Mouse (Mus musculus) limb, embryonic 11.5 days (tissue): ENCODE measurements around the gene Mccc2. TPM values are rescaled to one million over a fixed set of nuclear protein-coding genes. Genes with fewer than 3 reads are reported as not detected.
A peak's percentile ranks its signal among the peaks of the same experiment; 100 is the strongest.
"Not testable (repeated sequence)": the region's sequence is repeated elsewhere in the genome, so short reads cannot be mapped to it uniquely, and the experiment has no call there.

Source experiments
- ATAC-seq: fragments of 200-750 bp; cut with Nextera tagmentation; 2 replicates; pipeline ENCODE4 v1.8.0; 2017; ENCODE audit warnings: low read depth; ENCODE audit not compliant: insufficient number of reproducible peaks, low FRiP score, low TSS enrichment
- DNase-seq: peaks from one replicate; pipeline ENCODE4 v3.0.0-alpha.2; 2015; ENCODE audit warnings: low spot score
- H3K27ac ChIP-seq: fragments of 300-500 bp; sonication (generic); replicated peaks from 2 replicates; pipeline ENCODE4 v1.5.1; 2014; ENCODE audit warnings: low read depth, mild to moderate bottlenecking, low read length
- H3K27me3 ChIP-seq: fragments of 300-500 bp; sonication (generic); 2 replicates; pipeline ENCODE4 v1.6.1; 2014; ENCODE audit warnings: mild to moderate bottlenecking, low read length, mixed read lengths; ENCODE audit not compliant: control insufficient read depth, insufficient read depth
- H3K36me3 ChIP-seq: fragments of 300-500 bp; sonication (generic); 2 replicates; pipeline ENCODE4 v1.6.1; 2014; ENCODE audit warnings: mild to moderate bottlenecking, low read length, moderate library complexity, mixed read lengths; ENCODE audit not compliant: control insufficient read depth, insufficient read depth
- H3K4me1 ChIP-seq: fragments of 300-500 bp; sonication (generic); 2 replicates; pipeline ENCODE4 v1.6.1; 2014; ENCODE audit warnings: low read length, mixed read lengths; ENCODE audit not compliant: control insufficient read depth, insufficient read depth
- H3K4me2 ChIP-seq: fragments of 300-500 bp; sonication (generic); 2 replicates; pipeline ENCODE4 v1.6.1; 2014; ENCODE audit warnings: low read depth, mild to moderate bottlenecking, moderate library complexity; ENCODE audit not compliant: severe bottlenecking
- H3K4me3 ChIP-seq: fragments of 300-500 bp; sonication (generic); 2 replicates; pipeline ENCODE4 v1.5.1; 2014; ENCODE audit warnings: low read depth, low read length
- H3K9ac ChIP-seq: fragments of 300-500 bp; sonication (generic); 2 replicates; pipeline ENCODE4 v1.6.1; 2014; ENCODE audit warnings: mild to moderate bottlenecking, low read length
- H3K9me3 ChIP-seq: fragments of 300-500 bp; sonication (generic); 2 replicates; pipeline ENCODE4 v1.6.1; 2016; ENCODE audit warnings: low read length; ENCODE audit not compliant: control insufficient read depth
- WGBS: fragments of 180-500 bp; shearing (Covaris S2); extraction: QIAGEN DNeasy Blood & Tissue Kit; methylation state at CpG from one replicate; pipeline ENCODE4 v1.1.7; 2014; 5-methylcytosine and 5-hydroxymethylcytosine counted together
- polyA plus RNA-seq: library from polyadenylated mRNA; unstranded; fragments of >200 nt; fragmentation: Nextera tagmentation; extraction: Ambion mirVana; gene quantifications from 2 replicates; pipeline ENCODE4 v1.2.1, GENCODE M21; 2014

The Mccc2 gene
- 49.1 and 50.9 TPM in 2 replicates for polyA plus RNA-seq

GRCm38 (mm10) chr13:100014906-100015895 lies at the start of gene Mccc2:
Gene Mccc2 (minus strand): TSS chr13:100015639.
- Histone ChIP-seq H3K27ac (no peak within 1 kb of the TSS), H3K4me2 (peak within 1 kb of the TSS; percentile 84), H3K36me3 (no peaks in the 10 kb centered on the region; the same call in 1 of the 2 replicates), H3K27me3 (no peaks in the 10 kb centered on the region), H3K9me3 (no peaks in the 10 kb centered on the region), H3K9ac (peak within 1 kb of the TSS; percentile 87), H3K4me1 (peaks cover 4% of the 10 kb centered on the region; the same call in 1 of the 2 replicates), H3K4me3 (peak within 1 kb of the TSS; percentile 77)
- peak; percentile 89 for DNase-seq
- WGBS = 5% methylated on average over 46 of the region's 47 CpGs
- ATAC-seq = peak; percentile 100

GRCm38 (mm10) chr13:100063936-100064335 lies 48.5 kb upstream of the Mccc2 start:
- no peak overlapping the region for H3K4me3 ChIP-seq
- no peaks in the 10 kb centered on the region for H3K9me3 ChIP-seq
- WGBS = 91% methylated on average over 3 of the region's 3 CpGs
- ATAC-seq (no peak), DNase-seq (no peak)
- H3K27ac ChIP-seq = no peak overlapping the region
- H3K9ac ChIP-seq = no peak overlapping the region
- H3K27me3 ChIP-seq = no peaks in the 10 kb centered on the region
- H3K4me2 ChIP-seq = no peak overlapping the region
- H3K36me3 ChIP-seq = peaks cover 10% of the 10 kb centered on the region; the same call in 1 of the 2 replicates
- no peaks in the 10 kb centered on the region for H3K4me1 ChIP-seq

DNA sequence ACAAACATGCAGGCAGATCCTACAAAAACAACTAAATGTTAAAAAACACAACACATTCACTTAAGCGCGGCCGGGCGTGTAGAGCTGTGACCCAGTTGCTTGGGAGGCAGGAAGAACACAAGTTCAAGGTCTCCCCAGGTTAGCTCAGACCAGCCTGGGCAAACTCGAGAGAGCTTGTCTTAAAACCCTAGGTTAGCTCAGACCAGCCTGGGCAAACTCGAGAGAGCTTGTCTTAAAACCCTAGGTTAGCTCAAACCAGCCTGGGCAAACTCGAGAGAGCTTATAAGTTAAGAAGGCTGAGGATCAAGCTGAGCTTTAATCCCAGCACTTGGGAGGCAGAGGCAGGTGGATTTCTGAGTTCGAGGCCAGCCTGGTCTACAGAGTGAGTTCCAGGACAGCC lies 42.3 kb upstream of the Mccc2 start:
- not testable (repeated sequence) for H3K4me1 ChIP-seq, DNase-seq, H3K27ac ChIP-seq, H3K27me3 ChIP-seq, H3K9ac ChIP-seq, H3K36me3 ChIP-seq, H3K4me2 ChIP-seq, H3K9me3 ChIP-seq, H3K4me3 ChIP-seq, ATAC-seq
- 96% methylated on average over 8 of the region's 8 CpGs for WGBS

DNA sequence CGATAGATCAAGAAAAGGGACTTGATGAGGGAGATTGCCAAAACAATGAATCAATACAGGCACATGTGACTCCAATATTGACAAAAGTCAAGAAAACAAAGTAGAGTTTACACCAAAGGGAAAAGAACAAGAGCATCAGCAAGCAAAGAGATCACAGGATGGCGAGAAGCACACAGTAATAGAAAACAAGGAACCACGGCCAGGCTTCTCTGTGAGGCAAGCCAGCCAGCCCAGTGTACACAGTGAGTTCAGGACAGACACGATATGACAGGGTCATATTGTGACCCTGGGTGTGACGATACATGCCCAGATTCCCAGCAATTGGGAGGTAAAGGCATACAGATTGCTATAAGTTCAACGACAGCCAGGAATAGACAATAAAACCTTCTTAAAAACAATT lies 10.6 kb upstream of the Mccc2 start:
- ATAC-seq = no peak

GRCm38 (mm10) chr13:100016891-100017290 lies 1.5 kb upstream of the Mccc2 start:
- Histone ChIP-seq H3K4me3 (no peak overlapping the region), H3K4me1 (peaks cover 4% of the 10 kb centered on the region; the same call in 1 of the 2 replicates), H3K27me3 (no peaks in the 10 kb centered on the region), H3K9me3 (no peaks in the 10 kb centered on the region), H3K27ac (no peak overlapping the region), H3K4me2 (no peak overlapping the region), H3K9ac (no peak overlapping the region), H3K36me3 (peaks cover 5% of the 10 kb centered on the region)
- ATAC-seq = no peak
- no peak for DNase-seq
- WGBS = 92% methylated on average over 9 of the region's 9 CpGs

More for the DNA sequence above, 10.6 kb upstream of the Mccc2 start:
- H3K9ac ChIP-seq = no peak overlapping the region
- H3K9me3 ChIP-seq = no peaks in the 10 kb centered on the region
- no peaks in the 10 kb centered on the region for H3K27me3 ChIP-seq
- no peak overlapping the region for H3K4me2 ChIP-seq
- H3K36me3 ChIP-seq = peaks cover 10% of the 10 kb centered on the region; the same call in 1 of the 2 replicates
- H3K27ac ChIP-seq = no peak overlapping the region
- no peak overlapping the region for H3K4me3 ChIP-seq
- H3K4me1 ChIP-seq = no peaks in the 10 kb centered on the region
- DNase-seq = no peak
- WGBS = 91% methylated on average over 6 of the region's 6 CpGs

GRCm38 (mm10) chr13:100015937-100016336 lies 498 bp upstream of the Mccc2 start:
- Histone ChIP-seq H3K4me1 (peaks cover 4% of the 10 kb centered on the region; the same call in 1 of the 2 replicates), H3K4me3 (peak overlapping the region; percentile 77), H3K27me3 (no peaks in the 10 kb centered on the region), H3K4me2 (peak overlapping the region; percentile 84), H3K9ac (peak overlapping the region; percentile 87), H3K27ac (no peak overlapping the region), H3K36me3 (peaks cover 2% of the 10 kb centered on the region; the same call in 1 of the 2 replicates), H3K9me3 (no peaks in the 10 kb centered on the region)
- no peak for DNase-seq
- ATAC-seq = no peak
- WGBS = 16% methylated on average over 8 of the region's 8 CpGs

- no peak for DNase-seq
- 93% methylated on average over 12 of the region's 12 CpGs for WGBS
- H3K27ac ChIP-seq = no peak overlapping the region
Observed at GRCm38 (mm10) chr13:100005911-100006496, 9.4 kb downstream of the Mccc2 start.

GRCm38 (mm10) chr13:100001790-100002196 lies 13.6 kb downstream of the Mccc2 start:
- Histone ChIP-seq H3K36me3 (no peaks in the 10 kb centered on the region), H3K9ac (no peak overlapping the region), H3K27me3 (no peaks in the 10 kb centered on the region), H3K9me3 (no peaks in the 10 kb centered on the region), H3K4me3 (no peak overlapping the region), H3K4me2 (no peak overlapping the region), H3K4me1 (no peaks in the 10 kb centered on the region), H3K27ac (no peak overlapping the region)
- 35% methylated on average over 5 of the region's 5 CpGs for WGBS
- DNase-seq (peak; percentile 87), ATAC-seq (no peak)

More at GRCm38 (mm10) chr13:100005911-100006496, 9.4 kb downstream of the Mccc2 start:
- H3K9ac ChIP-seq = no peak overlapping the region
- H3K4me3 ChIP-seq = no peak overlapping the region
- H3K9me3 ChIP-seq = no peaks in the 10 kb centered on the region
- no peak for ATAC-seq
- H3K4me2 ChIP-seq = no peak overlapping the region
- no peaks in the 10 kb centered on the region for H3K36me3 ChIP-seq
- H3K4me1 ChIP-seq = no peaks in the 10 kb centered on the region
- no peaks in the 10 kb centered on the region for H3K27me3 ChIP-seq
